Mouse (Mus musculus) spleen, postnatal 0 days (tissue): ENCODE data around the gene Rnf19b. TPM values are rescaled to one million over a fixed set of nuclear protein-coding genes. Genes with fewer than 3 reads are reported as not detected.

ENCODE experiments used
- polyA plus RNA-seq: library from polyadenylated mRNA; unstranded; fragments of >200 nt; fragmentation: Nextera tagmentation; extraction: Ambion mirVana; gene quantifications from 2 replicates; pipeline ENCODE4 v1.2.1, GENCODE M21; 2015

The Rnf19b gene
- 8.0 and 10.2 TPM in 2 replicates for polyA plus RNA-seq

DNA sequence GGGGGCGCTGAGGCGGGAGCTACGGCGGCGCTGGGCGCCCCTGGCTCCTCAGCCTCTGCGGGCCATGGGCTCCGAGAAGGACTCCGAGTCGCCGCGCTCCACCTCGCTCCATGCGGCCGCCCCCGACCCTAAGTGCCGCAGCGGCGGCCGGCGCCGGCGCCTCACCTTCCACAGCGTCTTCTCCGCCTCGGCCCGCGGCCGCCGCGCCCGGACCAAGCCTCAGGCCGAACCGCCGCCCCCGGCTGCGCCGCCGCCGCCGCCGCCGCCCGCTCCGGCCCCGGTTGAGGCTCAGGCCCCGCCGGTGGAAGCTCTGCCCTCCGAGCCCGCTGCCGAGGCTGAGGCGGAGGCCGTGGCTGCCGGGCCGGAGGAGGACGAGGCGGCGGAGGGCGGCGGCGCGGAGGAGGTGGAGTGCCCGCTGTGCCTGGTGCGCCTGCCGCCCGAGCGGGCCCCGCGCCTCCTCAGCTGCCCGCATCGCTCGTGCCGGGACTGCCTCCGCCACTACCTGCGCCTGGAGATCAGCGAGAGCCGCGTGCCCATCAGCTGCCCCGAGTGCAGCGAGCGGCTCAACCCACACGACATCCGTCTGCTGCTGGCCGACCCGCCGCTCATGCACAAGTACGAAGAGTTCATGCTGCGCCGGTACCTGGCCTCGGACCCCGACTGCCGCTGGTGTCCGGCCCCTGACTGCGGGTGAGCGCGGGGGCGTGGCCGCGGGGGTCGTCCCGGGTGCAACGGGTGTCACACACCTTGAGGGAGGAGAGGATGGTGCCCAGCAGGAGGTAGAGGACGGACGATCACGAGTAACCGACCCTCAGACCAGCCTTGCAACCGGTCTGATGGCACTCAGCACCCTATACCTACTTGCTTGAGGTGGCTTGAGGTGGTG is at the start of gene Rnf19b:
TSS of gene Rnf19b (plus strand) at position 65 of the 886 bp plus-strand sequence.

DNA sequence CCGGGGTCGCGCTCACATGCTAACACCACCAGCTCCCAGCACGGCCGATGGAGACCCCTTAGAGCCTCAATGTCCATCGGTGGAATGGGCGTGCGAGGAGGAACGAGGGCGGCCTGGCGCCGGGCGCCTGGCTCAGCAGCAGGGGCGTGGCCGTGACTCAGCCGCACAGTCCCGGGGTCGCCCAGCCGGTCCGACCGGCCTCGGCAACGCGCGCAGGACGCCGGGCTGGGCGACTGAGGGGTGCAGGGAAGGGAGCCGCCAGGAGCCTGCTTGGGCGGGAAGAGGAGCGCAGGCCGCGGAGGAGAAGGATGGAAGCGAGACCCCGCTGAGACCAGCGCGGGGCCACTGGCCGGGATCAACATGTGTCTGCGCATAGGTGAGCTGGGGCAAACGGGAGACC is 47.3 kb downstream of the Rnf19b start, which contains the start of gene Tmem54:
TSS of gene Tmem54 (plus strand) at position 193 of the 400 bp plus-strand sequence.

DNA sequence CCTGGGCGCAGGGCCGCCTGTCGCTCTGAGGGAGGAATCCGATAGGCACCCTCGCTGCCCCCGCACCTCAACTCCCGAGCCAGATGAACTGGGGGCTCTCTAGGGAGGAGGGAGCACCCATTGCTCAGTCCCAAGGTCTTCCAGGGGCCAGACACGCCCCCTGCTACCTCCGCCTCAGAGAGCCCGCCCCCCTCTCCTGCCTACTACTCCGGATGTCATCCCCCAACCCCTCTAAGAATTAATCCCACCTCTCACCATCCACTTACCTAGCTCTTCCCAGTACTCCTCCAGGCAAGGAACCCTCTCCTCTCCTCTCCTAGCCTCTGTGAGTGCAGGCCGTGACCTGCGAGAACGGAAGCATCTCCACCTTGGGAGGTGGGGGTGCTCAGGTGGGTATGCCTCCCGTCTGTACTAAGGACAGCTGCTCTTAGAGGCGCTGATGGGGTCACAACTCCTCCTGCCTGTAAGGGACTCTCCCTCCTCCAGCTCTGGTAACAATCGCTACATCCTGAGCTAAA is 63.6 kb downstream of the Rnf19b start, which contains the start of gene Hpca:
TSS of gene Hpca (minus strand) at position 468 of the 518 bp plus-strand sequence.

Other genes starting within 250 kb of the Rnf19b start
- 1.2 and 1.6 TPM in 2 replicates for gene Trim62, start 174.7 kb upstream of the Rnf19b start, polyA plus RNA-seq
- gene Azin2, start 95.8 kb upstream of the Rnf19b start, polyA plus RNA-seq: 4.6 and 5.5 TPM in 2 replicates
- gene Ak2, start 66.3 kb upstream of the Rnf19b start, polyA plus RNA-seq: 158 and 159 TPM in 2 replicates
- not detected in 2 replicates for gene Tmem54, start 47.3 kb downstream of the Rnf19b start, polyA plus RNA-seq
- gene Hpca, start 63.8 kb downstream of the Rnf19b start, polyA plus RNA-seq: 0.24 TPM in 1 of 2 replicates, not detected in the other
- gene Fndc5, start 78.7 kb downstream of the Rnf19b start, polyA plus RNA-seq: 1.8 and 2.9 TPM in 2 replicates
- 7.4 and 8.1 TPM in 2 replicates for gene S100pbp, start 131.5 kb downstream of the Rnf19b start, polyA plus RNA-seq
- gene Yars, start 131.5 kb downstream of the Rnf19b start, polyA plus RNA-seq: 39.8 and 39.9 TPM in 2 replicates
- gene C77080, start 203.1 kb downstream of the Rnf19b start, polyA plus RNA-seq: 0.59 and 0.96 TPM in 2 replicates
- 0.78 and 0.84 TPM in 2 replicates for gene Sync, start 229.3 kb downstream of the Rnf19b start, polyA plus RNA-seq